Mouse (Mus musculus) C2C12 (cell line): Measurements from ENCODE around the gene Faah.

Source experiments
- CEBPB ChIP-seq: IDR thresholded peaks from one replicate; pipeline ENCODE4 v1.6.1; 2011; ENCODE audit warnings: low read depth, mild to moderate bottlenecking, control low read depth, moderate library complexity
- CTCF ChIP-seq: IDR thresholded peaks from one replicate; pipeline ENCODE4 v1.5.1; 2011; ENCODE audit not compliant: control insufficient read depth, insufficient read depth, insufficient read length
- USF1 ChIP-seq: IDR thresholded peaks from one replicate; pipeline ENCODE4 v1.6.1; 2011; ENCODE audit warnings: low read depth, mild to moderate bottlenecking, control low read depth, moderate library complexity

GRCm38 (mm10) chr4:115964446-115964845 is 53.3 kb downstream of the Faah start:
- TF ChIP-seq CTCF (no peak), CEBPB (no peak), USF1 (no peak)
